Mouse (Mus musculus) stomach, postnatal 0 days (tissue): Measurements from ENCODE around the gene Pin1rt1.

Source experiments
- CTCF ChIP-seq: IDR thresholded peaks from 2 replicates; pipeline ENCODE4 v1.5.1; 2016; ENCODE audit warnings: antibody characterized with exemption, low read depth, mild to moderate bottlenecking, moderate library complexity
- EP300 ChIP-seq: optimal IDR thresholded peaks from 2 replicates; pipeline ENCODE3; 2016; ENCODE audit warnings: antibody characterized with exemption

- TF ChIP-seq CTCF: no peak
- TF ChIP-seq EP300: no peak
These were observed 1.1 kb upstream of the Pin1rt1 start for GRCm38 (mm10) chr2:104717231-104717735.
